ENCODE assay signal across 27 mouse cellular contexts in genomic region chr2:68084483-68084882, GRCm38 (mm10).
"Had no signal": no experiment of that assay in that cellular context is flagged by ENCODE, and none has a peak within 500 bp of the region (broad histone marks: within the 10 kb centered on the region; RNA-seq: fewer than 3 reads in every experiment).

No protein-coding gene starts in this region.

- H3K36me3 ChIP-seq: heart, embryonic 13.5 days; heart, embryonic 15.5 days; hindbrain, embryonic 13.5 days; hindbrain, embryonic 15.5 days; kidney, embryonic 15.5 days; limb, embryonic 12.5 days; liver, embryonic 13.5 days had no signal

- H3K4me3 ChIP-seq: heart, adult 2 months; heart, embryonic 13.5 days; heart, embryonic 15.5 days; hindbrain, embryonic 13.5 days; hindbrain, embryonic 15.5 days; kidney, embryonic 15.5 days; limb, embryonic 12.5 days; liver, embryonic 13.5 days had no signal

- DNase-seq: gastrocnemius, postnatal 14 days; gastrocnemius, postnatal 36 days; heart, adult 11 months; heart, adult 2 months; heart, postnatal 14 days; heart, postnatal 36 days; kidney, adult 11 months; kidney, adult 2 months; kidney, adult 9 months; kidney, postnatal 14 days; kidney, postnatal 36 days; layer of hippocampus, adult 9-11 months; layer of hippocampus, postnatal 36 days; left cerebral cortex, postnatal 4 days; liver; liver, embryonic 13.5 days had no signal

- H3K9me3 ChIP-seq: heart, embryonic 13.5 days; heart, embryonic 15.5 days; hindbrain, embryonic 13.5 days; hindbrain, embryonic 15.5 days; kidney, embryonic 15.5 days; limb, embryonic 12.5 days; liver, embryonic 13.5 days had no signal

- H3K9ac ChIP-seq: heart, embryonic 13.5 days; heart, embryonic 15.5 days; hindbrain, embryonic 13.5 days; hindbrain, embryonic 15.5 days; kidney, embryonic 15.5 days; limb, embryonic 12.5 days; liver, embryonic 13.5 days had no signal

- H3K27me3 ChIP-seq: heart, embryonic 13.5 days; heart, embryonic 15.5 days; hindbrain, embryonic 13.5 days; hindbrain, embryonic 15.5 days; kidney, embryonic 15.5 days; limb, embryonic 12.5 days; liver, embryonic 13.5 days had no signal

- ATAC-seq: hindbrain, postnatal 0 days; intestine, embryonic 16.5 days had no signal

- H3K4me1 ChIP-seq: heart, embryonic 13.5 days; heart, embryonic 15.5 days; hindbrain, embryonic 13.5 days; hindbrain, embryonic 15.5 days; limb, embryonic 12.5 days; liver, embryonic 13.5 days had no signal

- H3K4me2 ChIP-seq: heart, embryonic 11.5 days; heart, embryonic 13.5 days; heart, embryonic 15.5 days; hindbrain, embryonic 13.5 days; hindbrain, embryonic 15.5 days; kidney, embryonic 15.5 days; limb, embryonic 12.5 days; liver, embryonic 11.5 days; liver, embryonic 13.5 days had no signal

- H3K27ac ChIP-seq: heart, adult 2 months; heart, embryonic 13.5 days; heart, embryonic 15.5 days; hindbrain, embryonic 13.5 days; hindbrain, embryonic 15.5 days; hindbrain, postnatal 0 days; kidney, embryonic 15.5 days; kidney, postnatal 0 days; limb, embryonic 12.5 days; liver, embryonic 13.5 days had no signal
